Mouse (Mus musculus): ENCODE data around the gene Fam178b. TPM values are rescaled to one million over a fixed set of nuclear protein-coding genes. Genes with fewer than 3 reads are reported as not detected.

Fam178b gene
- polyA plus RNA-seq, 1 experiment from 2014 or later: 5.5 TPM

DNA sequence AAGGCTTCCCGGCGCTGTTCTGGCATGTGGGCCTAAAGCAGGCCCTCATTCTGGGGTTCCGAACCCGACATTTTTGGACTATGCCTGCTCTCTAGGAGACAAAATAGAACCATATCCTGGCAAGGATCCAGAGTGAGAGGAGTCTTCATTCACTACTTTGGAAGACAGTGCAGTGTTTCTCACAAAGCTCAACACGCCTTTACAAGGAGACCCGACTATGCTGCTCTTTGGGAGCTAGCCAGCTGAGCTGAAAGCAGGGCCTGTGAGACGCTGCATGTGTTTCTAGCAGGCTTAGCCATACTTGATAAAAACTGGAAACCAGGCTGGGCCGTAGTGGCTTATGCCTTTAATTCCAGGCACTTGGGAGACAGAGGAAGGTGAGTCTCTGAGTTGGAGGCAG lies 67.8 kb downstream of the Fam178b start:
- Histone ChIP-seq H3K4me2 (ENCODE audit: low read depth, low read length) (no peak overlapping the region), H3K9ac (ENCODE audit: low read length) (no peak overlapping the region), H3K27ac (ENCODE audit: low read length) (no peak overlapping the region), H3K4me1 (replicated peaks; ENCODE audit: control insufficient read depth, insufficient read depth, low read length) (peaks cover 4% of the 10 kb centered on the region), H3K36me3 (ENCODE audit: control insufficient read depth, insufficient read depth, low read length) (no peaks in the 10 kb centered on the region), H3K4me3 (ENCODE audit: low read length) (no peak overlapping the region), H3K27me3 (ENCODE audit: control insufficient read depth, insufficient read depth, low read depth, low read length) (no peaks in the 10 kb centered on the region), H3K9me3 (ENCODE audit: control insufficient read depth, low read length) (no peaks in the 10 kb centered on the region)
- no peak for ATAC-seq (ENCODE audit: low read depth)
- WGBS: 71% methylated on average over 8 of the region's 8 CpGs

DNA sequence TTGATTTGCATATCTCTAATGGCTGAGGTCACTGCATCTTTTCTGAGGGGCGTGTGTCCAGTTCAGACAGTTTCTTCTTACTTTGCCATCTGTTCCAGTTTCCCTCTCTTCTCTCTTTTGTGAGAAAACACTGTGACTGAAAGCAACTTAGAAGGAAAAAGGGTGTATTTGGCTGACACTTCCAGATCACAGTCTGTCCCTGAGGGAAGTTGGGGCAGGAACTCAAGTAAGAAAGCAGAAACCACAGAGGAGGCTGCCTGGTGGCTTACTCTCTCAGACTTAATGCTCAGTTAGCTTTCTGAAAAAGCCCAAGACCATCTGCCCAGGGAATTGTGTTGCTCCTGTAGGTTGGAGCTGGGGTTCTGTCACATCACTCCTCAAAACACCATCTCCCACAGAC lies 68.4 kb downstream of the Fam178b start:
- Histone ChIP-seq H3K4me2 (ENCODE audit: low read depth, low read length) (no peak overlapping the region), H3K36me3 (ENCODE audit: control insufficient read depth, insufficient read depth, low read length) (no peaks in the 10 kb centered on the region), H3K4me3 (ENCODE audit: low read length) (no peak overlapping the region), H3K27ac (ENCODE audit: low read length) (no peak overlapping the region), H3K9me3 (ENCODE audit: control insufficient read depth, low read length) (no peaks in the 10 kb centered on the region), H3K27me3 (ENCODE audit: control insufficient read depth, insufficient read depth, low read depth, low read length) (no peaks in the 10 kb centered on the region), H3K9ac (ENCODE audit: low read length) (no peak overlapping the region), H3K4me1 (replicated peaks; ENCODE audit: control insufficient read depth, insufficient read depth, low read length) (peaks cover 4% of the 10 kb centered on the region)
- ATAC-seq (ENCODE audit: low read depth): no peak
- 72% methylated on average over 1 of the region's 1 CpGs for WGBS

DNA sequence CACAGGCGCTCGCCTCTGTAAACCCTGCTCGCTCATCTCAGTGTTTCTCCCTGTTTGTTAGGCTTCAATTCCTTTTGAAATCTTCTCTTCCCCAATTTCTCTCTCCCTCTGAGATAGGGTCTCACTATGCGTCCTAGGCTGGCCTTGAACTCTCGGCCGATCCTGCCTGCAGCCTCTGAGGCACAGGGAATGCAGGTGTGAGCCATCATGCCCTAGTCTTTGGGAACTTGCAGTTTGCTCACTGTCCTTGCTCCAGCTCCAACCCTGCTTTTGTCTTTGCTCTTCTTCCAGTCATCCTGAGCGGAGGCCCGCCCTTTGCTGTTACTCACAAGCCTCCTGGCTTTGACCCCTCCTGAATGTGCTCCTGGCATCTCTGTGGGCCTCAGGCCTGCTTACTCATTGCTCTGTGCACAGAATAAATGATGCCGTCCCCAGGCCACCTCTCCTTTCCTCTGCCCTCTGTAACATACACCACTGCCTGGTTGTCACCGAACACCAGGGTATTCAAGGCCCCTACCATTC lies 69.5 kb downstream of the Fam178b start:
- Histone ChIP-seq H3K27ac (ENCODE audit: low read length) (no peak overlapping the region), H3K4me3 (ENCODE audit: low read length) (no peak overlapping the region), H3K9me3 (ENCODE audit: control insufficient read depth, low read length) (no peaks in the 10 kb centered on the region), H3K27me3 (ENCODE audit: control insufficient read depth, insufficient read depth, low read depth, low read length) (no peaks in the 10 kb centered on the region), H3K36me3 (ENCODE audit: control insufficient read depth, insufficient read depth, low read length) (no peaks in the 10 kb centered on the region), H3K9ac (ENCODE audit: low read length) (no peak overlapping the region), H3K4me1 (replicated peaks; ENCODE audit: control insufficient read depth, insufficient read depth, low read length) (peaks cover 4% of the 10 kb centered on the region), H3K4me2 (ENCODE audit: low read depth, low read length) (no peak overlapping the region)
- ATAC-seq (ENCODE audit: low read depth): no peak
- 90% methylated on average over 10 of the region's 10 CpGs for WGBS

DNA sequence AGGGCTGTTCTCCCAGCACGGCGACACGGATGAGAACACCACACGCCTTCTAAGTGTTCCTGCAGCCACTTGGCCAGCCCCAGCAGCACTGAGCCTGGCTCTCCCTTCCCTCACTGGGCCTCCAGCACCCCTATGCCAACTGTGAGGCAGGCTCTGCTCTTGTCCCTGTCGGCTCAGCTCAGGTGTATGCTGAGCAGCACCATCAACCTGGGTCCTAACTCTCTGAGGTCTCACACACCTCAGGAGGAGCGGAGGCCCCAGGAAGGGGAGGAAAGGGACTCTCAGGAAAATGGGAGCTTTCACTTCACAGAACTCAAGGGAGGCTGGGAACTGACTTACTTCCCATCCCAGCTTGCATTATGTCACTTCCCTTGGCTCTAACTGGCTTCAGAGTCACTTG lies 70.6 kb downstream of the Fam178b start:
- Histone ChIP-seq H3K4me2 (ENCODE audit: low read depth, low read length) (no peak overlapping the region), H3K9ac (ENCODE audit: low read length) (0 out of 2 replicates have a peak overlapping the region, but pooled peaks have one; percentile 36), H3K27me3 (ENCODE audit: control insufficient read depth, insufficient read depth, low read depth, low read length) (no peaks in the 10 kb centered on the region), H3K9me3 (ENCODE audit: control insufficient read depth, low read length) (no peaks in the 10 kb centered on the region), H3K4me3 (ENCODE audit: low read length) (no peak overlapping the region), H3K4me1 (replicated peaks; ENCODE audit: control insufficient read depth, insufficient read depth, low read length) (peaks cover 5% of the 10 kb centered on the region), H3K27ac (ENCODE audit: low read length) (no peak overlapping the region), H3K36me3 (ENCODE audit: control insufficient read depth, insufficient read depth, low read length) (no peaks in the 10 kb centered on the region)
- WGBS: 75% methylated on average over 6 of the region's 6 CpGs
- no peak for ATAC-seq (ENCODE audit: low read depth)

DNA sequence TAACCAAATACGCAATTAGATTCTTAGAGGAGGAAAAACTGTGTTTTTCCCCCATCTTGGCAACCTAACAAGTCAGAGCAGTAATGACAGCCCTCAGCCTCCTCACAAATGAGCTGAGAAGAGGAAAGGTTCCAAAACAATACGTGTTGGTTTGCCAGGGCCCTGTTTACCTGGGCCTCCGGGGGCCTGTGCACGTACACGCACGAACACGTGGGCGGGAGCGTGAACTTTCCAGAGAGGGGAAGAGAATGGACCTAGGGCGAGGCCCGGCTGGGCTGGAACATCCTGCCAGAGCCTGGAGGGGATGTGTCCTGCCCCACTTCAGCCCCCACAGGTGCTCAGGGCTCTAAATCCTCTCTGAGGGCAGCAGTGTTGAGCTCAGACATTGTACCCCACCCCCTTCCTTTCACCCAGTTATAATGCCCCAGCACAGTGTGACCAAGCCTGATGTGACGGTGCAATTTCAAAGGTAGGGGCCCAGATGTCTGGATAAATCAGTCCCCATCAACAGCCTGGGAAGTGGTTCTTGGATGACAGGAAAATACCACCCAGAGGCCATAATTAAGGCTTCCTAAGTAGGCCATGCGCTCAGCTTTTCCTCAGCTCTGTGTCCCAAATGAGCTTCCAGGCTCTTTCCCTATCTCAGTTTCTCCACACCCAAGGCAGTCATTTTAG lies 71.4 kb downstream of the Fam178b start:
- Histone ChIP-seq H3K4me3 (ENCODE audit: low read length) (no peak overlapping the region), H3K27me3 (ENCODE audit: control insufficient read depth, insufficient read depth, low read depth, low read length) (no peaks in the 10 kb centered on the region), H3K4me2 (ENCODE audit: low read depth, low read length) (no peak overlapping the region), H3K27ac (ENCODE audit: low read length) (0 out of 2 replicates have a peak overlapping the region, but pooled peaks have one; percentile 17), H3K36me3 (ENCODE audit: control insufficient read depth, insufficient read depth, low read length) (no peaks in the 10 kb centered on the region), H3K9ac (ENCODE audit: low read length) (no peak overlapping the region; the same call in 1 of the 2 replicates), H3K4me1 (replicated peaks; ENCODE audit: control insufficient read depth, insufficient read depth, low read length) (peaks cover 11% of the 10 kb centered on the region), H3K9me3 (ENCODE audit: control insufficient read depth, low read length) (no peaks in the 10 kb centered on the region)
- 57% methylated on average over 13 of the region's 13 CpGs for WGBS
- no peak; the same call in 1 of the 2 replicates for ATAC-seq (ENCODE audit: low read depth)

DNA sequence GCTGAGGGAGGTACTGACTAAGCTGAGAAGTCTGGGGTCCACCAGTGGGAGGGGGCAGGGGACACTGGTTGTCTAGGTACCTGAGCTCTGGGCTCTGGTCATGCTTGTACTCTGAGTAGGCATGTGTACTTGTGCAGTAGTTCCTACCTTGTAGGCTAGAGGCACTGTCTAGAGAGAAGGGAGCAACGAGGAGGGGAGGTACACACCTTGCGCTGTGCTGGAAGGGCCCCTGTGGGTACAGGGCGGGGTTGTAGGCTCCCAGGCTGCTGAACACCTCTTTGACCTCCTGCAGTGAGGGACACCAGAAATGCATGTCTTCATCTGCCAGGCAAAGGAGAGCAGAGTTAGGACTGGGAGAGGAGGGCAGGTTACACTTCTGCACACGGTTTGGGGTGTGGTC lies 74.8 kb downstream of the Fam178b start:
- Histone ChIP-seq H3K9me3 (ENCODE audit: control insufficient read depth, low read length) (no peaks in the 10 kb centered on the region), H3K4me3 (ENCODE audit: low read length) (no peak overlapping the region), H3K4me2 (ENCODE audit: low read depth, low read length) (no peak overlapping the region), H3K27ac (ENCODE audit: low read length) (no peak overlapping the region), H3K4me1 (replicated peaks; ENCODE audit: control insufficient read depth, insufficient read depth, low read length) (peaks cover 21% of the 10 kb centered on the region), H3K9ac (ENCODE audit: low read length) (no peak overlapping the region), H3K27me3 (ENCODE audit: control insufficient read depth, insufficient read depth, low read depth, low read length) (no peaks in the 10 kb centered on the region), H3K36me3 (ENCODE audit: control insufficient read depth, insufficient read depth, low read length) (no peaks in the 10 kb centered on the region)
- WGBS: 55% methylated on average over 4 of the region's 4 CpGs
- peak; percentile 29 for ATAC-seq (ENCODE audit: low read depth)

DNA sequence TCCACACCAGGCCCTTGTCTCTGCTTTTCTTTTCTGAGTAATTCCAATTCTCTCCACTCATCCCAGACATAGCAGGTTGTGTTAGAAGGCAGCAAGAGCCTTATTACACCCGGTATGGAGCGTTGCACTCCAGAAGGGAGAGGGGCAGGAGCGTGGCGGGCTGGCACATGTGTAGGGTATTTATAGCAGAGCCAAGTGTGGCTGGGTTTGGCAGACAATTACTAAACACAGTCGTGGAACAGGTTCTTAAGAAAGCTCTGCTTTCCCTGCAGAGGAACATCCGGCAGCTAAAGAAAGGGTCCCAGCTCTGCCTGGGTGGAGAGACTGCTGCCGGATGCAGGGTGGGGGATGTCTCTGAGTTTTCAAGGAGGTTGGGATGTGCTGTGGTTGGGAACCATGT lies 76.0 kb downstream of the Fam178b start:
- H3K27ac ChIP-seq (ENCODE audit: low read length): peak overlapping the region; percentile 35; the same call in 1 of the 2 replicates

DNA sequence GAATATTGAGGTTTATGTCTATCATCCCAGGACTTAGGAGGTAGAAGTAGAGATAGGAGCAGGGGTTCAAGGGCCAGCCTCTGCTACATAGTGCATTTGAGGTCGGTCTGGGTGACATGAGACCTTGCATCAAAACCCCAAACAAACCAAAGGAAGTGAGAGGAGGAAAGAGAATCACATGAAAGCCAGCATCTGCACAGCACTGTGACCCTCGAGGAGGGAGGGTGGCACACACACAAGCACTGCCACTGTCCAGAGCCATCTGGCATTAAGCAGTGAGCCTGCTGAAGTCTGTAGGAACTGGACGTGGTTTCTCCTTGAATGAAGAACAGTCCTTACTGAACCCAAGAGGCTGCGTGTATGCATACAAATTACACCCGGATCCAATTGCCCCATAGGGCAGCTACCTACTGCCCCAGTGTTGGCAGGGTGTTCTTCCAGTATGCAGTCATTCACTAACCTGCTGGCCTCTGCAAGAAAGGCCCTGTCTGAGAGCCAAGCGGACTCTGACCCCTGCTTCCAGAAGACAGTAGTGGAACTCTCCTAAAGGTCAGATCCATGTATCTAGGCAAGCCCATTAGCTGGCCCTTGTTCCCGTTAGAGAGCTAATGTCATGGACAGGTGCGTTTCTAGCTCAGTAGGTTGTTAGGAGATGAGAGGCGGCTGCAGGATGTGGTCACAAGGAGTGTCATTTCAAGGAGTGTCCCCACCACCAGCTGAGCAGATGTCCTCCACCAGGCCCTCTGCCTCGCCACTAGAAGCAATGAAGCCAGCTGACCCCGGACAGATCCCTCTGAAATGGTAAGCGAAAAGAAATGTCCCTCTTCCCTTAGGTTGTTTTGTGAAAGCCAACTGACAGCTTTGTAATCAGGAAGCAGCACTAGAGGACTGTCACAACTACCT lies 78.5 kb downstream of the Fam178b start:
- H3K4me3 ChIP-seq (ENCODE audit: low read length): no peak overlapping the region

More for the DNA sequence above, 76.0 kb downstream of the Fam178b start:
- Histone ChIP-seq H3K4me2 (ENCODE audit: low read depth, low read length) (no peak overlapping the region), H3K9me3 (ENCODE audit: control insufficient read depth, low read length) (no peaks in the 10 kb centered on the region), H3K4me3 (ENCODE audit: low read length) (no peak overlapping the region), H3K9ac (ENCODE audit: low read length) (no peak overlapping the region), H3K27me3 (ENCODE audit: control insufficient read depth, insufficient read depth, low read depth, low read length) (no peaks in the 10 kb centered on the region), H3K4me1 (replicated peaks; ENCODE audit: control insufficient read depth, insufficient read depth, low read length) (peaks cover 26% of the 10 kb centered on the region), H3K36me3 (ENCODE audit: control insufficient read depth, insufficient read depth, low read length) (no peaks in the 10 kb centered on the region)
- 46% methylated on average over 7 of the region's 7 CpGs for WGBS
- peak; percentile 42; the same call in 1 of the 2 replicates for ATAC-seq (ENCODE audit: low read depth)

DNA sequence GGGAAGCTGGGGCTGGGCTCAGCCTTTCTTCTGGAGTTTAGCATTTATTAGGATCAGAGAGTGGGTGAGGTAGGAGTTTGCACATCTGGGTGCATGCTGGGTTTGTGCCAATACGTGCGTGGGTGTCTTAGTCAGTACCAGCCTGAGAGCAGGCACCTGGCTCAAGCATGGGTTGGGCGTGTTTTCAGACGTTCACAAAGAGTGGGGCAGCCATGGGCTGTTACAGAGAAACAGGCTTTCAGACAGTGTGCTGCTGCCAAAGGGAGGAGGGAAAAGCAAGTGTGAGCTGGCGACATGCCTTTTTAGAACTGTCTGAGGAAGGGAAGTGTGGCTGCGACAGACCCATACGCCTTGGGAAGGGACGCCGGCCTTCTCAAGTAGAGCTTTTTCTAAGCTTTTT lies 79.6 kb downstream of the Fam178b start:
- no peaks in the 10 kb centered on the region for H3K9me3 ChIP-seq (ENCODE audit: control insufficient read depth, low read length)
- no peaks in the 10 kb centered on the region for H3K36me3 ChIP-seq (ENCODE audit: control insufficient read depth, insufficient read depth, low read length)
- peak overlapping the region; percentile 43; the same call in 1 of the 2 replicates for H3K9ac ChIP-seq (ENCODE audit: low read length)
- no peak overlapping the region for H3K4me3 ChIP-seq (ENCODE audit: low read length)
- H3K27me3 ChIP-seq (ENCODE audit: control insufficient read depth, insufficient read depth, low read depth, low read length): no peaks in the 10 kb centered on the region
- peaks cover 22% of the 10 kb centered on the region for H3K4me1 ChIP-seq (replicated peaks; ENCODE audit: control insufficient read depth, insufficient read depth, low read length)
- peak overlapping the region; percentile 86 for H3K27ac ChIP-seq (ENCODE audit: low read length)
- H3K4me2 ChIP-seq (ENCODE audit: low read depth, low read length): no peak overlapping the region
- 27% methylated on average over 9 of the region's 9 CpGs for WGBS
- peak; percentile 81 for ATAC-seq (ENCODE audit: low read depth)

More for the DNA sequence above, 78.5 kb downstream of the Fam178b start:
- peaks cover 22% of the 10 kb centered on the region for H3K4me1 ChIP-seq (replicated peaks; ENCODE audit: control insufficient read depth, insufficient read depth, low read length)
- no peak overlapping the region for H3K9ac ChIP-seq (ENCODE audit: low read length)
- no peaks in the 10 kb centered on the region for H3K36me3 ChIP-seq (ENCODE audit: control insufficient read depth, insufficient read depth, low read length)
- peak overlapping the region; percentile 86 for H3K27ac ChIP-seq (ENCODE audit: low read length)
- H3K4me2 ChIP-seq (ENCODE audit: low read depth, low read length): no peak overlapping the region
- 74% methylated on average over 12 of the region's 12 CpGs for WGBS
- H3K27me3 ChIP-seq (ENCODE audit: control insufficient read depth, insufficient read depth, low read depth, low read length): no peaks in the 10 kb centered on the region
- no peak for ATAC-seq (ENCODE audit: low read depth)
- H3K9me3 ChIP-seq (ENCODE audit: control insufficient read depth, low read length): no peaks in the 10 kb centered on the region
